Mouse (Mus musculus) stomach, postnatal 0 days (tissue): ENCODE results near the gene Daam1. TPM values are rescaled to one million over a fixed set of nuclear protein-coding genes. Genes with fewer than 3 reads are reported as not detected.

Experiments
- ATAC-seq: fragments of 200-750 bp; cut with Nextera tagmentation; 2 replicates; pipeline ENCODE4 v1.8.0; 2017; ENCODE audit not compliant: low FRiP score, low TSS enrichment
- DNase-seq: peaks from one replicate; pipeline ENCODE4 v3.0.0-alpha.2; 2016; ENCODE audit warnings: low spot score
- H3K27ac ChIP-seq: fragments of 300-500 bp; sonication (generic); replicated peaks from 2 replicates; pipeline ENCODE4 v1.5.1; 2014; ENCODE audit warnings: mild to moderate bottlenecking, control low read depth
- H3K27me3 ChIP-seq: fragments of 300-500 bp; sonication (generic); 2 replicates; pipeline ENCODE4 v1.6.1; 2014; ENCODE audit warnings: low read length; ENCODE audit not compliant: control insufficient read depth, insufficient read depth
- H3K36me3 ChIP-seq: fragments of 300-500 bp; sonication (generic); 2 replicates; pipeline ENCODE4 v1.6.1; 2014; ENCODE audit warnings: low read length, mixed read lengths; ENCODE audit not compliant: control insufficient read depth, insufficient read depth
- H3K4me1 ChIP-seq: fragments of 300-500 bp; sonication (generic); replicated peaks from 2 replicates; pipeline ENCODE4 v1.6.1; 2014; ENCODE audit warnings: antibody characterized with exemption; ENCODE audit not compliant: control insufficient read depth, insufficient read depth
- H3K4me2 ChIP-seq: fragments of 300-500 bp; sonication (generic); replicated peaks from 2 replicates; pipeline ENCODE4 v1.6.1; 2014; ENCODE audit warnings: low read depth, mild to moderate bottlenecking, control low read depth, moderate library complexity
- H3K4me3 ChIP-seq: fragments of 300-500 bp; sonication (generic); 2 replicates; pipeline ENCODE4 v1.5.1; 2014; ENCODE audit warnings: low read depth, low read length, control low read depth
- H3K9ac ChIP-seq: fragments of 300-500 bp; sonication (generic); 2 replicates; pipeline ENCODE4 v1.6.1; 2014; ENCODE audit warnings: mild to moderate bottlenecking, low read length, control low read depth, mixed read lengths
- H3K9me3 ChIP-seq: fragments of 300-500 bp; sonication (generic); 2 replicates; pipeline ENCODE4 v1.6.1; 2016; ENCODE audit warnings: low read length; ENCODE audit not compliant: control insufficient read depth
- CTCF ChIP-seq: IDR thresholded peaks from 2 replicates; pipeline ENCODE4 v1.5.1; 2016; ENCODE audit warnings: antibody characterized with exemption, low read depth, mild to moderate bottlenecking, moderate library complexity
- EP300 ChIP-seq: optimal IDR thresholded peaks from 2 replicates; pipeline ENCODE3; 2016; ENCODE audit warnings: antibody characterized with exemption
- WGBS: fragments of 180-500 bp; shearing (Covaris S2); extraction: QIAGEN DNeasy Blood & Tissue Kit; methylation state at CpG from one replicate; pipeline ENCODE4 v1.1.7; 2014; 5-methylcytosine and 5-hydroxymethylcytosine counted together
- polyA plus RNA-seq: library from polyadenylated mRNA; unstranded; fragments of >200 nt; fragmentation: Nextera tagmentation; extraction: Ambion mirVana; gene quantifications from 2 replicates; pipeline ENCODE4 v1.2.1, GENCODE M21; 2015

The Daam1 gene
- polyA plus RNA-seq, 1 experiment from 2014 or later, result 6.9 TPM

DNA sequence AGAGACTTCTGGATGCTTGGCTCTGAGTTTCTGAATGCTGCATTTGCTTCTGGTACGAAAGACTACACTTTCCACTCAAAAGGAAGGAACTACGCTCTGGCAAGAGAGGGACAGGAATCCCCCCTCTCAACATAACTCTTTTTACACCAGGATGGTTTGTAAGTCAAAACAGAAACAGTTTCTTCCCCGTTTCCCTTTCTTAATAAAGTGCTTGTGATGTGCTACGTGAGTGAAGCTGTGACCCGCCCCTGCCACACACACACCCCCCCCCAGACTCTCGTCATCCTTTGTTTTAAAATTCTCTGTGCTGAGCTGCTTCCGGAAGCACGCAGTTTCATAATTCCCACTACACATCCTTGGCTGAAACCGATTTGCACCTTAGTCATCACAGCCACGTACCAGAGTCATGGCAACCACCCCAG is 183.5 kb downstream of the Daam1 start:
- peak overlapping the region; percentile 28; the same call in 1 of the 2 replicates for H3K4me2 ChIP-seq
- TF ChIP-seq EP300 (no peak), CTCF (no peak)
- no peak overlapping the region for H3K27ac ChIP-seq
- 43% methylated on average over 10 of the region's 10 CpGs for WGBS
- no peak overlapping the region for H3K4me3 ChIP-seq
- H3K9ac ChIP-seq, result no peak overlapping the region
- H3K4me1 ChIP-seq, result no peaks in the 10 kb centered on the region
- no peak for ATAC-seq
- H3K27me3 ChIP-seq, result no peaks in the 10 kb centered on the region
- DNase-seq, result no peak
- H3K9me3 ChIP-seq, result no peaks in the 10 kb centered on the region
- no peaks in the 10 kb centered on the region for H3K36me3 ChIP-seq

DNA sequence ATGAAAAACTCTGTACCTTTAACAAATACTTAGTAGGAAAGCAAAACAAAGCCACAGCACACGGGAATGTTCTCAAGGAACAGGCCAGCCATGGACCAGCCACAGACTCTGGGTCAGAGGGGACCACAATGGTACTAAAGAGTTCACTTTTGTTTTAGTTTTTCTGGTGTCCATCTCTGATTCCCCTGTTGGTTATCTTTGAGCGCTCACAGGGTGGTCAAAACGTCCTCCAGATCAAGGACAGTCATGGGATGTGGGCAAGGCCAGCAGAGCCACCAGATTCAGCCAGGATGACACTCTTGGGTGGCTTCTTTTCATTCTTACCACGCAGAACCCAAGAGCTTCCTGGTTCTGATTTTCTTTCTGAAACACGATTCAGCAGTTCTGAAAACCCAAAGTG is 184.4 kb downstream of the Daam1 start:
- no peaks in the 10 kb centered on the region for H3K36me3 ChIP-seq
- H3K4me2 ChIP-seq, result no peak overlapping the region
- DNase-seq (no peak), ATAC-seq (no peak)
- WGBS, result 76% methylated on average over 5 of the region's 5 CpGs
- no peak overlapping the region for H3K4me3 ChIP-seq
- no peak overlapping the region for H3K9ac ChIP-seq
- TF ChIP-seq EP300, result no peak
- TF ChIP-seq CTCF, result no peak
- no peaks in the 10 kb centered on the region for H3K4me1 ChIP-seq
- no peaks in the 10 kb centered on the region for H3K27me3 ChIP-seq
- H3K27ac ChIP-seq, result no peak overlapping the region
- no peaks in the 10 kb centered on the region for H3K9me3 ChIP-seq

DNA sequence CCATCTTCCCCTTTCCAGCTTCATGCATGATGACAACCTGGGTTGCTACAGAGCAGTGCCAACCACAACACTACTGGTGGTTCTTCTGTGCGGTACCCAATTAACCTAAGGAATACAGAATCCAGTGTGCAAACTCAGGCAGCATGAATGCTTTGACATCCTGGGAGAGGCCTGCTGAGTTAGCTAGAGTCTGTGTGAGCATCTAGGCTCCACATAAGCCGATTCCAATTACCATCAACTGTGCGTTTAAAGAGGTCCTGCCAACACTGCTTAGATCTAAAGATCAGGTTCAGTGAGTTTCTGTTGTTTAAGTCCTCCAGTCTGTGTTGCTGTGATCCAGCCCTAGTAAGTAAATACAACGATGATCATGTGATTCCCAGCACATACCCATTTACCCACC is 189.4 kb downstream of the Daam1 start:
- H3K9me3 ChIP-seq, result no peaks in the 10 kb centered on the region
- H3K9ac ChIP-seq, result no peak overlapping the region
- no peaks in the 10 kb centered on the region for H3K27me3 ChIP-seq
- ATAC-seq (no peak), DNase-seq (no peak)
- 80% methylated on average over 4 of the region's 4 CpGs for WGBS
- no peak overlapping the region for H3K27ac ChIP-seq
- H3K36me3 ChIP-seq, result no peaks in the 10 kb centered on the region
- H3K4me1 ChIP-seq, result no peaks in the 10 kb centered on the region
- no peak overlapping the region for H3K4me3 ChIP-seq
- H3K4me2 ChIP-seq, result no peak overlapping the region
- TF ChIP-seq CTCF (no peak), EP300 (no peak)

DNA sequence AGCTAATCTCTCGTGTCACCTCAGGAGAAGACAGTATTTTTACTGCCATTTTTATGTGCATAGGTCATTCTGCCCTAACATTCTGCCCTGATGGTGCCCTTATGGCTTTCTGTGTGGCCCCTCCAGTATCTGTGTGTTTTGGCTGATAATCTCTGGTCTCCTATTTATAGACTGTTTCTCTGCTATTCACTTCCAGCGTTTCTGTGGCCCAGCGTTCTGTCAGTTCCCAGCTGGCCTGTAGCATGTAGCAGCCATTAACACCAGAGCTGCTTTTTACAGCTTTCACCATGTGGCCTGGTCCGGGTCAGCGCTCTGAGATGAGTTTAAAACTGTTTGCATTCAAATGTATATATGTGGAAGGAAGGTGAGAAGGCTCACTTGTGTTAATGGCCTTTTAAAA is 190.7 kb downstream of the Daam1 start:
- no peak overlapping the region for H3K27ac ChIP-seq
- no peak for ATAC-seq
- H3K9me3 ChIP-seq, result no peaks in the 10 kb centered on the region
- H3K4me3 ChIP-seq, result no peak overlapping the region
- 29% methylated on average over 5 of the region's 5 CpGs for WGBS
- H3K9ac ChIP-seq, result no peak overlapping the region
- H3K4me2 ChIP-seq, result no peak overlapping the region
- no peaks in the 10 kb centered on the region for H3K4me1 ChIP-seq
- no peaks in the 10 kb centered on the region for H3K36me3 ChIP-seq
- TF ChIP-seq CTCF (no peak), EP300 (no peak)
- DNase-seq, result no peak
- no peaks in the 10 kb centered on the region for H3K27me3 ChIP-seq

DNA sequence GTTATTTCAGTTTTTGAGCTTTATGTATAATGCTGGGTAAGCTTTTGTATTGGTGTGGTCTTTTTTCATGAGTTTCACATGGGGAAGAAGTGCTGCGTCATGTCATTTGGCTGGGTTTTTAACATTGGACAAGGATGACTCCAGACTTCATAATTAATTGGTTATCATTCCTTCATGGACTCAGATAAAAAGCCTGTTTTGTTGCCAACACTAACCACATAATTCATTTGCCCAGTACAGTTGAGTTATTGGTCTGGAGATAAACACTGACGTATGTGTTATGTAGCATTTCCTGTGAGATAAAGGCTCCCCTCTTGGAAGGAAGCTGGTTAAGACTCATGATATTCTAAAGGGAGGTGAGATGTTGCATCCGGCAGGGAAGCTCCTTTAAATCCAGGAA is 191.9 kb downstream of the Daam1 start:
- Histone ChIP-seq H3K4me2 (no peak overlapping the region), H3K36me3 (no peaks in the 10 kb centered on the region), H3K9ac (no peak overlapping the region), H3K4me3 (no peak overlapping the region), H3K9me3 (no peaks in the 10 kb centered on the region), H3K27me3 (no peaks in the 10 kb centered on the region), H3K27ac (no peak overlapping the region), H3K4me1 (no peaks in the 10 kb centered on the region)
- 74% methylated on average over 3 of the region's 3 CpGs for WGBS
- DNase-seq (no peak), ATAC-seq (no peak)
- TF ChIP-seq CTCF (no peak), EP300 (no peak)

DNA sequence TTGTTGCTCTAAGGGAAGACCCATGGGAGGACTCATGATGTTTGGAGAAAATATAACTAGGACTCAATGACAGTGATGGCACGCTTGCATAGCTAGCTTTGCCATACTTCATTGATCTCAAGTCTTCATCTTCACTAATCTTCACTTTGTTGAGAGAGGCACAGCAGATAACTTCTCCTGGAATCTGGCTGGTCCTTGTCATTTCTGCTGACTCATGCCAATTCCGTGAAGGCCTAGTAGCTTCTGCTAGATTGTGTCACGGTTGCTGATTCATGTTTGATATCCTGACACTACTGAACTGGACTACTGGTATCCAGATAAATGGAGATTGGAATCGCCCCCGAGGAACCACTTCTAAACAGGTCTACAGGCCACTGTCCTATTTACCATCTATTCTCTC is 192.7 kb downstream of the Daam1 start:
- H3K4me3 ChIP-seq, result no peak overlapping the region
- no peaks in the 10 kb centered on the region for H3K4me1 ChIP-seq
- H3K9me3 ChIP-seq, result no peaks in the 10 kb centered on the region
- H3K36me3 ChIP-seq, result no peaks in the 10 kb centered on the region
- no peak for DNase-seq
- WGBS, result 92% methylated on average over 5 of the region's 5 CpGs
- no peak for ATAC-seq
- no peaks in the 10 kb centered on the region for H3K27me3 ChIP-seq
- no peak for TF ChIP-seq CTCF
- TF ChIP-seq EP300, result no peak
- no peak overlapping the region for H3K27ac ChIP-seq
- H3K9ac ChIP-seq, result no peak overlapping the region
- no peak overlapping the region for H3K4me2 ChIP-seq
